Mouse (Mus musculus): ENCODE measurements around the gene Trp53rka. TPM values are rescaled to one million over a fixed set of nuclear protein-coding genes. Genes with fewer than 3 reads are reported as not detected.
"Not testable (repeated sequence)": the region's sequence is repeated elsewhere in the genome, so short reads cannot be mapped to it uniquely, and the experiment has no call there.

Trp53rka gene
- 44.8 and 45.0 TPM in 2 replicates for polyA plus RNA-seq (2015; fragmentation: Nextera tagmentation; extraction: Ambion mirVana)

DNA sequence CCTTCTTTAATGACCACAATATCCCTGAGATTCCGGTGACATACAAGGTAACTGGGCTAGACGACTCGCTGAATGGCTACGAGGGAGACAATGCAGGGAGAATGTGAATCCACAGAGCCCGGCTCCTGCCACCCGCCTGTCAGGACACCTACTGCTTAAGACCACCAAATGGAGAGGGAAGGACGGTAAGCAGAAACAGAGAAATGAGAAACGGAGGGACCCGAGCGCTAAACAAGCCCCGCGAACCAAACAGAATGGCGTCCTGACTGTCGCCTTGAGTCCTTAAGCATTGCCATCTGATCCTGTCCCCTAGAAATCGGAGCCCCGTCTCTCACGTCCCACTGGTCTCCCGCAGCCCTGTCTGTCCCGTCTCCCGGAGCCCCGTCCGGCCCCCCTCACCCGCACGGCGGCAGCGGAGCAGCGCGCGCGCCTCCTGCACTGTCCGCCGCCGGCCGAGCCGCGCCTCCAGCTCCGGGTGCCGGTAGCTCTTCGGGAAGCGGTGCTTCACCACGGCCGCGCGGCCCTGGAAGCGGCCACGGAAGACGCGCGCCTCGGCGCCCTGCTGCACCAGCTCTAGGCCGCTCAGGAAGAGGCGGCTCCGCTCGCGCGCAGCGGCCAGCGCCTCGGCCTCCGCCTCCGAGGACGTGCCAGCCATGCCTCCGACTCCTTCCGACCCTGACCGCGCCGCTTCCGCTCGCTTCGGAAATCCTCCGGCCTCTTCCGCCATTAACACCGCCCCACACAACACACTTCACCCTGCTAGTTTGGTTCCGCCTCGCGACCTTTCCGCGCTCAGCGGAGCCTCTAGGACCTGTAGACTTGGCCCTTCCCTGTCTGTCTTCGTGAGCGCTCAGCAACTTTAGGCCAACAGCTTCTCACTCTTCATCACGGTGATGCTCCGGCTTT lies at the start of gene Trp53rka:
Trp53rka (minus strand) TSS at position 677 of the 906 bp plus-strand sequence.
- H3K36me3 ChIP-seq: peaks cover 31% of the 10 kb centered on the region
- peak within 1 kb of the TSS; percentile 78 for H3K4me3 ChIP-seq
- peak within 1 kb of the TSS; percentile 88 for H3K4me2 ChIP-seq (replicated peaks)
- no peaks in the 10 kb centered on the region for H3K9me3 ChIP-seq
- WGBS: under 1% methylated on average over 83 of the region's 84 CpGs
- peak within 1 kb of the TSS; percentile 61; the same call in 1 of the 2 replicates for H3K27ac ChIP-seq
- peaks cover 15% of the 10 kb centered on the region for H3K4me1 ChIP-seq
- peak within 1 kb of the TSS; percentile 91 for H3K9ac ChIP-seq
- 0 out of 2 replicates have a peak, but pooled peaks cover 7% of the 10 kb centered on the region for H3K27me3 ChIP-seq
- peak; percentile 87 for ATAC-seq (ENCODE audit: low FRiP score, low read depth)

DNA sequence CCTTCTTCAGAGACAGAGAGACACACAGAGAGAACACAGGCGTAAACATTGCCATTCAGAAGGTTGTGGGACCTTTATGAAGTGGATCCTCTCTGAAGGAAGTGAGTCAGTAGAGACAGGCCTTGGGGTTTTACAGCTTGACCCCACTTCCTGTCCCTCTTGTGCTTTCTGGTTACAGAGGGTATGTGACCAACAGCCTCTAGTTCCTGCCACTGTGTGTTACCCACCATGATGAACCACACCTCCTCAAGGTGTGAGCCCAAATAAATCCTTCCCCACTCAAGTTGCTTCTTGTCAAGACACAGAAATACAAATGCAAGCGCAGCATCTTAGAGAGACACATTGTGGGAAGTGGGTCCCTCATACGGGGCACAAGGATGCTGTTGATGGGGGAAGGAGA lies 47.9 kb upstream of the Trp53rka start:
- WGBS: 79% methylated on average over 3 of the region's 3 CpGs
- no peak overlapping the region for H3K9ac ChIP-seq

DNA sequence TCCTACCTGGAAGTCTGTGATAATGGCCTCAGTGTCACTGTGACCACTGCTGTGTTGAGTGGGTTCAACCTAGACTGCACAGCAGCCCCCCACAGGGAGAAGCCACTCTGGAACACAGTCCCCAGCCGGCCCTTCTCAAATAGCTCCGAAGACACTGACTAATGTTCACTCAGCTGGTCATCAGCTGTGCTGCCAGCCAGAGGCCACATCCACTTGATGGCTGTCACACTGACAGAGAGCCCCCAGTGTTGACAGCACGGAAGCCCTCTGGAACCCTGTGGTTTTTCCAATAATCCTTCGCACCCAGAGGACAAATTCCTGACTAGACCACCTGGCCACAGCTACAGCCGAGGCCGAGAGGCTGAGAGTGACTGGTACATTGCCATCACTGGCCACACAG lies 40.7 kb upstream of the Trp53rka start:
- H3K27ac ChIP-seq: no peak overlapping the region
- peaks cover 5% of the 10 kb centered on the region; the same call in 1 of the 2 replicates for H3K27me3 ChIP-seq
- no peak overlapping the region for H3K4me2 ChIP-seq (replicated peaks)
- no peaks in the 10 kb centered on the region for H3K9me3 ChIP-seq
- no peak overlapping the region for H3K9ac ChIP-seq
- peaks cover 41% of the 10 kb centered on the region for H3K4me1 ChIP-seq
- 58% methylated on average over 6 of the region's 6 CpGs for WGBS
- no peaks in the 10 kb centered on the region for H3K36me3 ChIP-seq
- no peak overlapping the region for H3K4me3 ChIP-seq
- ATAC-seq (ENCODE audit: low FRiP score, low read depth): no peak

More for the DNA sequence above, 47.9 kb upstream of the Trp53rka start:
- Histone ChIP-seq H3K9me3 (no peaks in the 10 kb centered on the region), H3K36me3 (no peaks in the 10 kb centered on the region), H3K27ac (no peak overlapping the region), H3K4me3 (no peak overlapping the region), H3K27me3 (peaks cover 19% of the 10 kb centered on the region), H3K4me1 (peaks cover 12% of the 10 kb centered on the region), H3K4me2 (replicated peaks) (no peak overlapping the region)
- no peak for ATAC-seq (ENCODE audit: low FRiP score, low read depth)

DNA sequence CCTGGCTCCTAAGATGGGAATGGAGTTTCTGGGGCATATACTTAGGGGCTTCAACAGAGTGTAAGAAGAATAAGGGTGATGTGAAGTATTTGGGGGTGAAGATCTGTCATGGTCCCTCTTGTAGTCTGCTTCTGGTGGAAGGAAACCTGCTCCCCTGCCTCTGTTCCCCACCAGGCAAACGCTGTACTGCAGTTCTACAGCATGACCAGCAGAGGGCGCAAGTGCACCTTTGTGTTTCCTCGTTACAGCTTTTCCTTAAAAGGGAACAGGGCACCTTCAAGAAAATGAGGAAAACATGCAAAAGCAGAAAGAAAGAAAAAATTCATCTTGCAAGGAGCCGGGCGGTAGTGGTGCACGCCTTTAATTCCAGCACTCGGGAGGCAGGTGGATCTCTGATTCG lies 36.0 kb upstream of the Trp53rka start:
- peak; percentile 3; the same call in 1 of the 2 replicates for ATAC-seq (ENCODE audit: low FRiP score, low read depth)
- no peak overlapping the region for H3K9ac ChIP-seq

DNA sequence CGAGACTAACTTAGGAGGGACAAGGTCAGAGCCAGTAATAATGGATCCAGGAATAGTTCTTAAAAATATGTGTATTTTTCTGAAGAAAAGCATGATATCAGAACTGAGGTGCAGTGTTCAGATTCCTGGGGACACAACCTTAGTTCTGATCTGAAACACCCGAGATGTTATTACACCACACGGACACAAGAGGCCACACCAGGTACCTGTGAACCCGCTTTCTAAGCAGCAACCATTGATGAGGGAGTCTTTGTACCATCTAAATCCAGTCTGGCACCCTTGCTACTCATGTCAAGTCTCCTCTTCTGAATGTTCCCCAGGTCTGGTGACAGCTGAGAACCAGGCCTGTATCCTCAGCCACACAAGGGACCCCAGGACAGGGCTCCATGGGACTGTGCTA lies 32.5 kb upstream of the Trp53rka start:
- H3K9ac ChIP-seq: no peak overlapping the region
- no peaks in the 10 kb centered on the region; the same call in 1 of the 2 replicates for H3K9me3 ChIP-seq
- no peak overlapping the region for H3K4me2 ChIP-seq (replicated peaks)
- WGBS: 58% methylated on average over 4 of the region's 4 CpGs
- H3K27me3 ChIP-seq: peaks cover 14% of the 10 kb centered on the region
- H3K4me3 ChIP-seq: no peak overlapping the region
- H3K27ac ChIP-seq: no peak overlapping the region
- no peaks in the 10 kb centered on the region for H3K36me3 ChIP-seq
- H3K4me1 ChIP-seq: peaks cover 9% of the 10 kb centered on the region
- no peak for ATAC-seq (ENCODE audit: low FRiP score, low read depth)

More for the DNA sequence above, 36.0 kb upstream of the Trp53rka start:
- Histone ChIP-seq H3K36me3 (no peaks in the 10 kb centered on the region), H3K27me3 (peaks cover 17% of the 10 kb centered on the region), H3K4me1 (peaks cover 26% of the 10 kb centered on the region), H3K4me3 (no peak overlapping the region), H3K4me2 (replicated peaks) (no peak overlapping the region), H3K9me3 (no peaks in the 10 kb centered on the region), H3K27ac (no peak overlapping the region)
- 10% methylated on average over 8 of the region's 8 CpGs for WGBS

DNA sequence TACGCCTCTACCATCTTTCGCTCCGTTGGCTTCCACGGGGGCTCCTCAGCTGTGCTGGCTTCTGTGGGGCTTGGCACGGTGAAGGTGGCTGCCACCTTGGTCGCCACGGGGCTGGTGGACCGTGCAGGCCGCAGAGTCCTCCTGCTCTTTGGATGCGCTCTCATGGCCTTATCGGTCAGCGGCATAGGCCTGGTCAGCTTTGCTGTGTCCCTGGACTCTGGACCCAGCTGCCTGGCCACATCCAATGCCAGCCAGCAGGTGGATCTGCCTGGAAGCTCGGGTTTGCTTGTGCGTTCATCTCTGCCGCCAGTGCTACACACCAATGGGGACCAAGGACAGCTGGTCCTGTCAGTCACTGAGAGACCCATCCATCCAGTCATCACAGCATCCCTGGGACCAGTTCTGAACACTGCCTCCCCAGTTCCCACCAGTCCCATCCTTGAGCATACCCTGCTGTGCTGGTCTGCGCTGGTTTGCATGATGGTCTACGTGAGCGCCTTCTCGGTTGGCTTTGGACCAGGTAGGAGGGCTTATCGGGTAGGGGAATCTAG lies 22.1 kb upstream of the Trp53rka start:
- no peak overlapping the region for H3K4me3 ChIP-seq
- no peak overlapping the region for H3K27ac ChIP-seq
- ATAC-seq (ENCODE audit: low FRiP score, low read depth): peak; percentile 45; the same call in 1 of the 2 replicates
- 94% methylated on average over 20 of the region's 20 CpGs for WGBS
- peaks cover 39% of the 10 kb centered on the region for H3K36me3 ChIP-seq
- no peaks in the 10 kb centered on the region for H3K9me3 ChIP-seq
- H3K4me2 ChIP-seq (replicated peaks): no peak overlapping the region
- no peak overlapping the region for H3K9ac ChIP-seq
- H3K4me1 ChIP-seq: peaks cover 18% of the 10 kb centered on the region
- no peaks in the 10 kb centered on the region for H3K27me3 ChIP-seq

DNA sequence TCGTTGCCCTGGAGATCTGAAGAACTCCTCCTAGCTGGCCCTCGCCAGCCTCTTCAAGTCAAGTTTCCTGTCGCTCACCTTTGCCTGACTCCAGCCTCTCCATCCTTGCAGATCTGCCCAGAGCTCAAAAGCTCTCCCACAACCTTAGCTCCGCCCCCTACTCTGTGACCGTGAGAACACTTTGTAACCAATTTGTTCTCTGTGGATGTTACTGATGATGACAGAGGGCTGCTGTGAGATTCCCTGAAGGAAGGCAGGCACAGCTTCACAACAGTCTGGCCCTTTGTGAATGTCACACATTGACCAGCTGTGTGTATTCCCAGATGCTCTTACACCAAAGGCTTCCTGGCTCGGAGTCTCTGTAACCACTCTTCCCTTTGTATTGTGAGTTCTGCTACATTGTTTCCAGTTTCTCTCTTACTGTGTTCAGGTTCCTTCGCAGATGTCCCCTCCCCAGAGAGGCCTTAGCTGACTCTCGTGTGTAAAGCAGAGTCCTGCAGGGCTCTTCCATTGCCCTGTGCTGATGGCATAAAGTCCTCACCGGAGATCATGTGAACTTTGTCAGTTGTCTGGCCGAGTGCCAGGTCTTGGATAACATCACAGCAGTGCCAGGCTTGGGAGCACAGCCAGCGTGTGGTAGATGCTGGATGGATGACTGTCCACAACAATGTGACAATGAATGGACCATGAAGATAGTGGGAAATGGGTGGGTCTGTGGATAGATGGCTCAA lies 19.9 kb upstream of the Trp53rka start:
- Histone ChIP-seq H3K4me2 (replicated peaks) (no peak overlapping the region), H3K27ac (no peak overlapping the region; the same call in 1 of the 2 replicates), H3K4me3 (no peak overlapping the region), H3K4me1 (peaks cover 28% of the 10 kb centered on the region), H3K36me3 (peaks cover 31% of the 10 kb centered on the region), H3K9me3 (no peaks in the 10 kb centered on the region), H3K9ac (no peak overlapping the region), H3K27me3 (no peaks in the 10 kb centered on the region)
- 40% methylated on average over 11 of the region's 11 CpGs for WGBS
- ATAC-seq (ENCODE audit: low FRiP score, low read depth): no peak

DNA sequence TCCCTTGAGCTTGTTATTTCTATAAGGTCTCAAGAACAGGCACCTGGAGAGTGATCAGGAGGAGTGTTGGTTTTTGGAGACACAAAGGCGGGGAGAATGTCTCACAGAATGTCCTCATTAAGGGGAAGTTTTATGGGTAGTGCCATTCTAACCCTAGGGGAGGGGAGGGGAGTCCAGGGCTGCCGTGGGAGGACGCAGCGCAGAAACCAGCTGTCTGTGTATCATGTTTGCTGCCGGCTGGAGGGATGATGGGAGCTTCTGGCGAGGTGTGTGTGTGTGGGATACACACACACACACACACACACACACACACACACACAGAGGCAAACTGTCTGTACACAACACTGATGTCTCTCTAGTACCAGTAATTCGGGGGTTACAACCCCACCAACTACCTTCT lies 19.3 kb upstream of the Trp53rka start:
- Histone ChIP-seq H3K4me2 (replicated peaks) (no peak overlapping the region), H3K4me3 (no peak overlapping the region)
- ATAC-seq (ENCODE audit: low FRiP score, low read depth): no peak

DNA sequence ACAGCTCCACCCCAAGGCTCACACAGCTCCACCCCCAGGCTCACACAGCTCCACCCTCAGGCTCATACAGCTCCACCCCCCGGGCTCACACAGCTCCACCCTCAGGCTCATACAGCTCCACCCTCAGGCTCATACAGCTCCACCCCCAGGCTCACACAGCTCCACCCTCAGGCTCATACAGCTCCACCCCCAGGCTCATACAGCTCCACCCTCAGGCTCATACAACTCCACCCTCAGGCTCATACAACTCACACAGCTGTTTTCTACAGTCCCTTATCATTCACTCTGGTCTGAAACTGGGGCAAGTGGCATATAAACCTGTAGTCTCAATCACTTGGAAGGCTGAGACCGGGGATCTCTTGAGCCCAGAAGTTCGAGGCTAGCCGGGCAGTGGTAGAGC lies 18.4 kb upstream of the Trp53rka start:
- not testable (repeated sequence) for H3K27ac ChIP-seq; H3K9ac ChIP-seq; H3K27me3 ChIP-seq; H3K4me2 ChIP-seq (replicated peaks); H3K4me3 ChIP-seq; ATAC-seq (ENCODE audit: low FRiP score, low read depth); H3K9me3 ChIP-seq
- WGBS: 82% methylated on average over 4 of the region's 4 CpGs
- Histone ChIP-seq H3K4me1 (peaks cover 28% of the 10 kb centered on the region), H3K36me3 (peaks cover 18% of the 10 kb centered on the region; the same call in 1 of the 2 replicates)

More for the DNA sequence above, 19.3 kb upstream of the Trp53rka start:
- Histone ChIP-seq H3K36me3 (peaks cover 27% of the 10 kb centered on the region), H3K9me3 (no peaks in the 10 kb centered on the region), H3K27ac (no peak overlapping the region; the same call in 1 of the 2 replicates), H3K9ac (no peak overlapping the region), H3K4me1 (peaks cover 28% of the 10 kb centered on the region), H3K27me3 (no peaks in the 10 kb centered on the region)
- 13% methylated on average over 7 of the region's 7 CpGs for WGBS

DNA sequence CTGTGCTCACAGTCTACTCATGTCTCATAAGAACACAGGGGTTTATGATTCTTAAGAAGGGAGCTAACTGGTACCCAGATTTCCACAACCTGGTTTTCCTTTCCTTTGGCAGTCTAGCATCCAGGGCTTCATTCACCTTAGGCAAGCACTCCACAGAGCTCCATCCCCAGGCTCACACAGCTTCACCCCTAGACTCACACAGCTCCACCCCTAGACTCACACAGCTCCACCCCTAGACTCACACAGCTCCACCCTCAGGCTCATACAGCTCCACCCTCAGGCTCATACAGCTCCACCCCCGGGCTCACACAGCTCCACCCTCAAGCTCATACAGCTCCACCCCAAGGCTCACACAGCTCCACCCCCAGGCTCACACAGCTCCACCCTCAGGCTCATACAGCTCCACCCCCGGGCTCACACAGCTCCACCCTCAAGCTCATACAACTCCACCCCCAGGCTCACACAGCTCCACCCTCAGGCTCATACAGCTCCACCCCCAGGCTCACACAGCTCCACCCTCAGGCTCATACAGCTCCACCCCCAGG lies 17.9 kb upstream of the Trp53rka start:
- H3K4me1 ChIP-seq: peaks cover 28% of the 10 kb centered on the region
- peaks cover 13% of the 10 kb centered on the region; the same call in 1 of the 2 replicates for H3K36me3 ChIP-seq
- H3K9ac ChIP-seq; H3K4me2 ChIP-seq (replicated peaks); H3K27me3 ChIP-seq; H3K4me3 ChIP-seq; H3K9me3 ChIP-seq; ATAC-seq (ENCODE audit: low FRiP score, low read depth); H3K27ac ChIP-seq: not testable (repeated sequence)
- 61% methylated on average over 2 of the region's 2 CpGs for WGBS

DNA sequence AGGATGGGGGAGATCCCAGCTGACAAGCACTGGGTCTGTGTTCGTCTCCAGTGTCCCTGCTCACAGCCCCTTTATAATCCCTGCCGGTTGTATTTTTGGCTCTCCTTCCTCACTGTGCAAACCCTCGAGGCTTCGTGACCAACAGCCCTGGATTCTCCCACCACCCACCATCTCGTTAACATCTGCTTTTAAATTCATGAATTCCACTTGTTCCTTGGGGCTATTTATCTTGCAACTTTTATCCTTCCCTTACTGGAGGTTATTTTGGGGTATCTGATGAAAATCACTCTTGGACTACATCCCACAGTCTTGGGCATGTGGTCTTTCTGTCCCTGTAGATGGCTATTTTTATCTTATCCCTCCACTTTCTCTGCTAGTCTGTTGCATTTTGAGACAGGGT lies 17.3 kb upstream of the Trp53rka start:
- H3K4me1 ChIP-seq: peaks cover 28% of the 10 kb centered on the region
- no peaks in the 10 kb centered on the region for H3K9me3 ChIP-seq
- peaks cover 12% of the 10 kb centered on the region; the same call in 1 of the 2 replicates for H3K36me3 ChIP-seq
- no peak overlapping the region for H3K4me3 ChIP-seq
- 37% methylated on average over 5 of the region's 5 CpGs for WGBS
- H3K9ac ChIP-seq: no peak overlapping the region
- no peak overlapping the region for H3K4me2 ChIP-seq (replicated peaks)
- H3K27me3 ChIP-seq: no peaks in the 10 kb centered on the region
- no peak overlapping the region for H3K27ac ChIP-seq
- no peak for ATAC-seq (ENCODE audit: low FRiP score, low read depth)
